Mouse (Mus musculus): ENCODE results near the gene Dcun1d1.

GRCm38 (mm10) chr3:35933405-35933777, 3.9 kb downstream of the Dcun1d1 start:
- TF ChIP-seq FLI1 (IDR thresholded peaks at IDR 0.05; ENCODE audit: low read length) (no peak), GATA1 (IDR thresholded peaks at IDR 0.05; ENCODE audit: borderline replicate concordance, low read length) (no peak)

Measured in megakaryocyte, embryonic 14.5 days (primary cell).